Mouse (Mus musculus) ZHBTc4 (cell line): Measurements from ENCODE around the gene Cnst.

Experiments
- DNase-seq: peaks from one replicate; pipeline ENCODE4 v3.0.0-alpha.2; 2011; ENCODE audit warnings: low read depth, low spot score

Cnst gene

GRCm38 (mm10) chr1:179545768-179546550 is at the start of gene Cnst, which contains the start of gene Tfb2m:
Gene Cnst, plus strand, starts transcription at chr1:179546370.
Gene Tfb2m, minus strand, starts transcription at chr1:179546267.
- peak; percentile 99 for DNase-seq

GRCm38 (mm10) chr1:179499257-179499656 is 46.9 kb upstream of the Cnst start:
- DNase-seq: no peak

GRCm38 (mm10) chr1:179502565-179502964 is 43.6 kb upstream of the Cnst start:
- peak; percentile 33 for DNase-seq

GRCm38 (mm10) chr1:179506530-179507315 is 39.4 kb upstream of the Cnst start:
- DNase-seq: peak; percentile 79

- DNase-seq: peak; percentile 66
These were observed 35.4 kb upstream of the Cnst start for GRCm38 (mm10) chr1:179510546-179511340.

- peak; percentile 45 for DNase-seq
These were observed 34.3 kb upstream of the Cnst start for GRCm38 (mm10) chr1:179511895-179512294.

GRCm38 (mm10) chr1:179516941-179517712 is 29.0 kb upstream of the Cnst start:
- peak; percentile 73 for DNase-seq

- DNase-seq: peak; percentile 97
These were observed 28.3 kb upstream of the Cnst start, which contains the start of gene Smyd3 for GRCm38 (mm10) chr1:179517713-179518465. Gene Smyd3, minus strand, starts transcription at chr1:179518041.

- no peak for DNase-seq
These were observed 26.3 kb upstream of the Cnst start for GRCm38 (mm10) chr1:179519901-179520300.

- DNase-seq: no peak
These were observed 7.1 kb upstream of the Cnst start for GRCm38 (mm10) chr1:179539054-179539453.

GRCm38 (mm10) chr1:179539887-179540286 is 6.3 kb upstream of the Cnst start:
- DNase-seq: no peak

GRCm38 (mm10) chr1:179541502-179541901 is 4.7 kb upstream of the Cnst start:
- peak; percentile 84 for DNase-seq

GRCm38 (mm10) chr1:179546551-179546917 is 364 bp downstream of the Cnst start:
- no peak for DNase-seq

GRCm38 (mm10) chr1:179547176-179547575 is 1.0 kb downstream of the Cnst start:
- no peak for DNase-seq

GRCm38 (mm10) chr1:179548220-179548619 is 2.0 kb downstream of the Cnst start:
- DNase-seq: no peak

- DNase-seq: no peak
These were observed 3.0 kb downstream of the Cnst start for GRCm38 (mm10) chr1:179548996-179549752.

GRCm38 (mm10) chr1:179551336-179551735 is 5.2 kb downstream of the Cnst start:
- no peak for DNase-seq

- DNase-seq: no peak
These were observed 5.8 kb downstream of the Cnst start for GRCm38 (mm10) chr1:179551921-179552320.

GRCm38 (mm10) chr1:179552751-179553150 is 6.6 kb downstream of the Cnst start:
- peak; percentile 66 for DNase-seq
